Mouse (Mus musculus) frontal cortex, postnatal 25 days (tissue): ENCODE results near the gene Ank3.
"Not testable (repeated sequence)": the region's sequence is repeated elsewhere in the genome, so short reads cannot be mapped to it uniquely, and the experiment has no call there.

Experiments used
- DNase-seq, 2 experiments: peaks; one replicate each; pipeline ENCODE4 v3.0.0; 2022; ENCODE audit warnings: low spot score in 2 of 2

Ank3 gene

DNA sequence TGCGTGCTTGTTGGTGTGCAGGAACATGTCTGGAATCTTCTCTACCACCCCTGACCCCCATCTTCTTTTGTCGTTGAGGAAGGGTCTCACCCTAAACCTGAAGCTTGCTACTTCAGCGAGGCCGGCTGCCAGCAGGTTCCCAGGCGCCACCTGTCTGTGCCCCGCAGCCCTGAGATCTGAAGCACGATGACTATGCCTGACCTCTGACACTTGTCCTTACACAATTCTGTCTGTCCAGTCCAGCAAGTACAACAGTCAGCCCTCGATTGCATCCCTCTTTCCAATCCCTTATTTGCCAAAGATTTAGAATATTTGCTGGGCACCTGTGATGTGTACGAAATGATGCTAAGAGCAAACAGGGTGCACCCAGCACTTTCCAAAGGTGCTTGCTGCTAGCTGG lies 497.0 kb downstream of the Ank3 start:
- DNase-seq = no peak

DNA sequence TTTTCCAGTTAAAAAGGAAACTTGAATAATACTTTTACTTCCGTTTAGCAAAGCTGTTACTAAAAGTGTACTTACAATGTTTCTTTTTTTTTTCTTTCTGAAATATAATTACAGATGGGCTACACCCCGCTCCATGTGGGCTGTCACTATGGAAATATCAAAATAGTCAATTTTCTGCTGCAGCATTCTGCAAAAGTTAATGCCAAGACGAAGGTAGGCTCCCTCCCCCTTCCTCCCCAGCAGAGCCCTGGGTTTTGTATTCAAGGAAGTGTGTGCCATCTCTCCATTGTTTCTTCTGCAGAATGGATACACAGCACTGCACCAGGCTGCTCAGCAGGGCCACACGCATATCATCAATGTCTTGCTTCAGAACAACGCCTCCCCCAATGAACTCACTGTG lies 499.4 kb downstream of the Ank3 start:
- no peak for DNase-seq

DNA sequence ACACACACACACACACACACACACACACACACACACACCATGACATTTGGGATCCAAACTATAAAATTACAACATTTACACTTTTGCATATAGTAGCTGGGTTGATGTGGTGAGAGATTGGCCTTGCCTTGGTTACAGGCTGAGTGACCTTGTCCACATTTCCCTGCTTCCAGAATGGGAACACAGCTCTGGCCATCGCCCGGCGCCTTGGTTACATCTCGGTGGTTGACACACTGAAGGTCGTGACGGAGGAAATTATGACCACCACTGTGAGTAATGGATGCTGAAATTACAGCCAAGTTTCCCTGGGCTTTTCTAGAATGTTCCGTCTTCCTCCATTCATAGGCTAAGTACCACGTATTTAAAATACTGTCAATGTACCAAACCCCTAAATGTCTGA lies 500.2 kb downstream of the Ank3 start:
- no peak for DNase-seq

DNA sequence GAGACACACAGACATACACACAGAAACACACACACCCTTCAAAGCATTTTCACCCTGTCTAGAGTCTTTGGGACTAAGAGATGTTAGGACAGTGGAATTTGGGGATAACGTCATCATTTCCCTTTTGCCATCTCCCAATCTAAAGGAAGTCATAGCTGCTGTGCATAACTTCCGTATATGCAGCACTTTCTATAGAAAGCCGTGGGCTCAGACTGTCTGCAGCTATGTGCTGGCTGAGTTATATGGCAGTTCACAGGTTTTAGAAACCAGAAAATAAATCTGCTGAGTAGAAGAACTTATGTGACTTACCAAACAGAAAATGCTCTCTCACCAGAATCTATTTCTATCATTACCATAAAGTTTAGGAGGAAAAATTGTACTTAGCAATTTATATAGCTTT lies 501.2 kb downstream of the Ank3 start:
- no peak for DNase-seq

DNA sequence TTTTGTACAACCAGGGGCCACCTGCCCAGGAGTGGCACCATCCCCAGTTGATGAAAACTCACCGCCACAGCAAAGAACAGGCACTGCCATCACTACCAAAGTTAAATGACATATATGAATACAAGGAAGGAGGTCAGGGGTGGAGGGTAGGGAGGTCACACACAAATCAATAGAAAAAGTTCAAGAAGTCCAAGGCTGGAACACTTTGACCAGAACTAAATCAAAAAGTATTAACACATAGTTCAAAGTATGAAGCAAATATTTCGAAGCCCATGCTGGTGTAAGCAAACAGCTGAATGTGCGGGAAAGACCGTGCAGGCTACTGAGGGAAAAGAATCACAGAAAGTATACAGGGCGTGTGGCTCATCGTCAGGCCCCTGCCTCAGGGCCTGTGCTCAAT lies 503.5 kb downstream of the Ank3 start:
- DNase-seq = no peak

DNA sequence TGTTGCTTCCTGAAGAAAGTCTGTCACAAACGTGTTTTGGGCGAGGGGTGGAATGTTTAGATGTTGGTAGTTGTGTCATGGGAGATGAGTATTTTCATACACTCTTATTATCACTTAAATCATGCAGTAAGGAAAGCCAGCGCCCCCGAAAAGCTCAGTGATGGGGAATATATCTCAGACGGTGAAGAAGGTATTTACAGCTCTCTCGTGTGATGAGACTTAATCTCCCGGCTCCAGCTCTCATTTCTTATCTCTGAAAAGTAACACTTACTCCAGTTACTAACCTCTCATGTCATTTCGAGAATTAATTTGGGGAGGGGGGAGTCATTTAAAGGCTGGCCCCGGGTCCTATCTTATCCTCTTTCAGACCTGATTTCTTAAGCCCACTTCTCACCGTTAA lies 505.7 kb downstream of the Ank3 start:
- no peak for DNase-seq

DNA sequence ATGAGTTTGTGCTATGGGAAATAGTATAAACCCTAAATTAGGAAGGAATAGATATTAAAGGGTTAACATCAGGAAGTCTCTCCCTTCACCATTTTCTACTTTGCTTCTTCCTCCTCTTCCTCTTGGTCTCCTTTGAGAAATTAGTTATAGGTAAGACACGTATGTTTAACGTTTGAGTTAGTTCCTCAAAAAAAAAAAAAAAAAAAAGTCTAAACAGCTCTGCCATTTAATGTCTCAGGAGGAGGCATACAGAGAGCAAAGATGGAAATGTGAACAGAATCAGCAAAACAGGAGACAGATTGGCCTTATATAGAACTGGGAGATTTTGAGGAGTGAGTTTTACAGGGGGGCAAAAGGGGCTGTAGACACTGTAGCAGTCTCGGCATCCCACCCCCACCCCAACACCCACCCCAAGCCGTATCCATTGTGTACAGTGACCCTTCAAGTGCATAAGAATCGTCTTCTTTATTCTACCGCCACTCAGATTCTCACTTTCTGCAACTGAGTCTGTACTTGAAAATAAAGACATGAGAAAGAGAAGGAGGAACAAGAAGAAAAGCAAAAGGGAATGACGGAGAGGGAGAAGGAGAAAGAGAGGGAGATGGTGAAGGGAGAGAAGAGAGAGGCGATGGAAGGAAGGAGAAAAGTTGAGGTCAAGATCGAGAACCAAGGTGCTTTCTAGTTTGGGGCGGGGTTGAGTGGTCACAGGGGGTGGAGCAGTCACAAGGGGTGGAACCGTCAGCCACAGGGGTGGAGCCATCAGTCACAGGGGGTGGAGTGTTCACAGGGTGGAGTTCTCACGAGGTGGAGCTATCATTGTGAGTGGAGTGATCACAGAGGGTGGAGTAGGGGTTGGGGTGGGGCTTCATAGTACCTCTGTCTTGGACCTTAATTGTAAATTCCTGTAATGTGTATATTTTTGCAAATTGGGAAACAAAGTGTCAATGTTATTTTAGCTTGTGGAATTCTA lies 509.5 kb downstream of the Ank3 start:
- DNase-seq = no peak

DNA sequence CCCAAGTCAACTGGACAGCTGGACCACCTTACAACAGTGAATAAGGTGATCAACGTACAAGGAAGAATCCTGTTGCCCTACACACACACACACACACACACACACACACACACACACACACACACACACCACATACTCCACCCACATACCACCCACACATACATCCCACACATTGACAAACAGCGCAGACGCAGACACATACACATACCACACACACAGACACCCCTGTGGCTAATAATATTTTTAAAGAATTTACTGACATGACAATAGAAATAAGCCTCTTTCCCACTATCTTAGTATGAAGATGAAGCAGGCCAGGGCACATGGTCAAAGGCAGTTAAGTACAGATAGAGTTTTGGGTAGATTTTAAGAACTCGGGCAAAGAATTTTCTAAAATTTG lies 511.3 kb downstream of the Ank3 start:
- no peak for DNase-seq

DNA sequence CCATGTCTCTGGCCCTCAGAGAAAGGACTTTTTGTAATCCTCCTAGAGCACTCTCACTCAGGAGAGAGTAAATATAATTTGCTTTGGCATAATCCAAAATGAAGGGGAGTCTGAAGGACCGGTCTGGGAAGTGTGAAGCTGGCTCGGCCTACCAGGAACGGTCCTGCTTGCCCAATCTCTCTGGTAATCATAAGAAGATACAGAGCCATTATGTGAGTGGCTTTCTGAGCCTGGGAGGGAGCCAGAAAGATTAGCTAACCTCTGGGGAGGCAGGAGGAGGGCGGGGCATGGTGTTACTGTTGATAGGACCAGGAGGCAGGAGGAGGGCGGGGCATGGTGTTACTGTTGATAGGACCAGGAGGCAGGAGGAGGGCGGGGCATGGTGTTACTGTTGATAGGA lies 511.7 kb downstream of the Ank3 start:
- DNase-seq = not testable (repeated sequence)

DNA sequence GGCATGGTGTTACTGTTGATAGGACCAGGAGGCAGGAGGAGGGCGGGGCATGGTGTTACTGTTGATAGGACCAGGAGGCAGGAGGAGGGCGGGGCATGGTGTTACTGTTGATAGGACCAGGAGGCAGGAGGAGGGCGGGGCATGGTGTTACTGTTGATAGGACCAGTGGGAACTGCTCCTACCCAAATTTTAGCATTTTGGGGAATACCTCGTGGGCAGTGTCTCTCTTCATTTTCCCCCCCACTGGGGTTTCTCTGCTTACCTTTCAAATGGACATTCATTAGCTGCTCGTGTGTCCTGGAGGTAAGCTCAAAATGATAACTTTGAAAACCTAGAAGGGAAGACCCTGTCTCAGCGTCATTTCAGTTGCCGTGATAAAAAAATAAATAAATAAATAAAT lies 512.2 kb downstream of the Ank3 start:
- not testable (repeated sequence) for DNase-seq

DNA sequence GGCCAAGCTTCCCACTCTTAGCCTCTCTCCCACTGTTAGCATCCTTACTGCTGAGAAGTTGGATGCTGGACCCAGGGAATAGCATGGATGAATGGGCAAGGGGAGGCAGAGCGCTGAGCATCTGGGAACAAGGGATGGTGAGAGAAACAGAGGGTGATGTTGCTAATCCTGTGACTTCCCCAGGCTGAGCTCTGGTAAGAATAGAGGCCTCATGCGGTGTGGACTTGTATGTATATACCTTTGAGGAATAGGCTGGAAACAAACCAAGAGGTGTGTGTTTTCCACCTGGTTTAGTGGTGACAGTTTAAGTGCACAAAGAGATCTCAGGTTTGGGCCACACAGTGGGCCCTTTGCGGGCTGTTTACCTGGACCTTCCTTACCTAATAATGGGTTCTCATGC lies 517.0 kb downstream of the Ank3 start:
- no peak for DNase-seq

DNA sequence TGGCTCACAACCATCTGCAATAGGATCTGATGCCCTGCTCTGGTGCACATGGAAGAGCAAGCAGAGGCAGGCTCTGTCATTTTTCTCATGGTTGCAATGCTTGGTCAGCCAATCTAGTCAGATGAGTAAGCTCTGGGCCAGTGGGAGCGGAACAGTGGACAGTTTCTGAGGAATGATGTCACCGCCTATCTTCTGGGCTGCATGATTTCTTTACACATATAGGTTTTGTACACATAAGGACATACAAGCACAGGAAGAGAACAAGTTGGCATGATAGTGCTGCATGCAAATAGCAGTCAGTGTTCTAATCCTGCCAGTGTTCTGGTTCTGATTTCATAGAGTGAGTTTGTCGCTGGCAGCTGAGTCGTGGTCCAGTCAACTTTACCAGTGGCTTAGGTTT lies 517.6 kb downstream of the Ank3 start:
- DNase-seq = no peak

DNA sequence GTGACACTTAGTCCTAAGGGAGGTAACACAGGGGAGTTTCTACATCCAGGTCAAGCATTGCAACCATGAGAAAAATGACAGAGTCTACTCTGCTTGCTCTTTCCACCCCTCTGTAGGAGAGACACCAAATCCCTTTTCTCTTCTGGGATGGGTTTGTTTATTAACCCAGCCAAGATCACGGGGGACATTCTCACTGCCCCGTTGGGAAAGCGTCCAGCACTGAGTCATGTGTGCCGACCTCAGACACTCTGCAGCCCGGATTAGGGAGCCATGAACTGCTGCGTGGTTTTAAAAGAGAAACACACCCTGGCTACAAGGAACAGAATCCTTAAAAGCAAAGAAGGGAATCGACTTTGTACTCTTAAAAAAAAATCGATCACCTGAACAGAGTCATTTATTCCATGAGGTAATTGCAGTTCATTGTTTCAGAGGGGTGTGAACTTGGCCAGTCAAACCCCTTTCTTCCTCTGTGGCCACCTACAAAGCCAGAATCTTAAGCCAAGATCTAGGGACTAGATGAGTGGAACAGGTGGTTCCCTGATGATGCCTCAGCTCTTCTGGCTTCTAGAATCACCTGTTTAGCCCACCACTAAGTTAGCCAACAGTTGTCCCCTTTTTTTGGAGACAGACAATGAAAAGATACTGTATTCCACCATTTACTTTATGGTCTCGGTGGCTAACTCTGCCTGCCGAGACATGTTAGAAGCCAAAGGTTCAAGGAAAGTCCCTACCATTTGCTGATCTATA lies 518.3 kb downstream of the Ank3 start:
- no peak for DNase-seq

DNA sequence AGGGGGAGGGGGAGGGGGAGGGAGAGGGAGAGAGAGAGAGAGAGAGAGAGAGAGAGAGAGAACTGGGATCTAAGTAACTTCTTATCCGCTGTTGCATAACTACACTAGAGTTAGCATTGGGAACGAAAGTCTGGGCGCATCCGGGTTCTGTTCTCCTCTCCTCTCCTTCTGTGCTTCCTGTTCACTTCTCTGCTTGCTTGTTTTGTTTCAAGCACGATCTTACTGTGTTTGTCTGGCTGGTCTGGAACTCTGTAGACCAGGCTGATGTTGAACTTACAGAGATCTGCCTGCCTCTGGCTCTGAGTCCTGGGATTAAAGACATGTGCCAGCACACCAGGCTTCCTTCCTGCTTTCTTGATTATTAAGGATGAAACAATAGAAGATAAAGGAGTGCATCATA lies 519.1 kb downstream of the Ank3 start:
- DNase-seq = no peak

DNA sequence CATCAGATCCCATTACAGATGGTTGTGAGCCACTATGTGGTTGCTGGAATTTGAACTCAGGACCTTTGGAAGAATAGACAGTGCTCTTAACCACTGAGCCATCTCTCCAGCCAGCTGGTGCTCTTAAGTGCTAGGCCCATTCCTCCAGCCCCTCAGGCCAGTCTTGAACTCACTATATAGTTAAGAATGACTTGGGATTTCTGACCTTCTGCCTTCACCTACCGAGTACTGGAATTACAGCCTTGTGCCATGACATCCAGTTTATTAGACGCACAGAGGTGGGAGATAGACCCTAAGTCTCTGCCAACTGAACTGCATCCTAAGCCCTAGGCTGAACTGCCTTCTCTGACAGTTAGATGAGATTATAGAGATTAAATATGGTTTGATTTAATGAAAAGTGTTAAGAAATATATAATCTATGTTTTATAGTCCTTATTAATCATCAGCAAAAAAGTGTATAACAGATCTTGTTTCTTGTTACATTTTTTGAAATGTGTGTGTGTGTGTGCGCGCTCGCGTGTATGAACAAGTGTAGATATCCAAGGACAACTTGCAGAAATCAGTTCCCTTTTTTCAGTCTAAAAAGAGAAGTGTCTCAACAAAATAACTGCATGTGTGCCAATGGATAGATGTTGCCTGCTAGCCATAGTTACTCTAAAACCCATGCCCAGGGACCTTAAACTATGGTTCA lies 520.0 kb downstream of the Ank3 start:
- no peak for DNase-seq

DNA sequence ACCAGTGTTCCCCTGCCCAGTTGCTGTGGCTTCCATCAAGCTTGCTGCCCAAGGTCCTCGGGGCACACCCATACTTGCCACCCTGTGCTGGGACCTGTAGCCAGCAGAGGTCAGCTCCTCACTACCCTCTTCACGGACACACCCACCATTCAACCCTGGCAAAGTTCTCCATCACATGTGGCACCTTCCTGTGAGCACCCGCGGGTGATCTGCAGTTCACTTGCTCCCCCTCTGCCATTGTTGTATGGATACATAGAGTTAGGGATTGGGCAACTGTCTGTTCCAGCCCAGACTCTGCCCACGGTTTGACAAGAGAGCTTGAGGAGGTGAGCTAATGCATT lies 520.5 kb downstream of the Ank3 start:
- DNase-seq = no peak

DNA sequence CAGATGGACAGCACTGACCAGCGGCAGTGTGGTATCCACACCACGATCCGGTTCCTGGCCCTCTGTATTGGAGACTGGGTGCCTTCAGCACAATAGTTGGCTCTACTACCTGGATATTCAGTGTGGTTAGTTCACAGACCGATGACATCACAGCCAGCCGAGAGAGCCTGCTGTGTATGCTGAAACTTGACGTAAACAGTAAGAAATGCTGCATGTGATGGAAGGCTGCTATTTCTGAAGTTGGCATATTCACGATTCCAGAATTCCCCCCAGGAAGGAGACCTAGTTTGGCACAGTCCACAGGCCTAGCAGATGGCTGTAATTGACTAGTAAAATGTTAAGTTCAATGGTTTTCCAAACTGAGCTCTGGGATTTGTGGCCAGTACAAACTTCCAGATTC lies 521.2 kb downstream of the Ank3 start:
- DNase-seq = no peak

DNA sequence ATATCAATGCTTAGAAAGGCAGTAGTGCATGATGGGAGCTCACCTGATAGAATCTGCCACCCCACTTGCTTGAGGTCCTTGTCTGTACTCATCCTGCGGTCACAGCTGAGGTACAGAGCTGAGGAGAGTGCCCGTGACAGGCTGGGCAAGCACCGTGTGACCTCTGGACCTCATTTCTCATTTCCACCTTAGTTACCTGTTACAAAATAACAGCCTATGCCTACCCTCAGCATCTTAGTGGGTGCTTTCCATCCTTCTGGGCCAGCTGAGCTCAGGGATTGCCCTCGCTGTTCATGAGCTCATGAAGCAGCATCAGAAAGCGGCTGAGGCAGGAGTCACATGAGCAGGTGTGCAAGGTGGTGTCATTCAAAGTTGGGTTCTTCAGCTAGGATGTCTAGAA lies 523.5 kb downstream of the Ank3 start:
- DNase-seq = no peak

DNA sequence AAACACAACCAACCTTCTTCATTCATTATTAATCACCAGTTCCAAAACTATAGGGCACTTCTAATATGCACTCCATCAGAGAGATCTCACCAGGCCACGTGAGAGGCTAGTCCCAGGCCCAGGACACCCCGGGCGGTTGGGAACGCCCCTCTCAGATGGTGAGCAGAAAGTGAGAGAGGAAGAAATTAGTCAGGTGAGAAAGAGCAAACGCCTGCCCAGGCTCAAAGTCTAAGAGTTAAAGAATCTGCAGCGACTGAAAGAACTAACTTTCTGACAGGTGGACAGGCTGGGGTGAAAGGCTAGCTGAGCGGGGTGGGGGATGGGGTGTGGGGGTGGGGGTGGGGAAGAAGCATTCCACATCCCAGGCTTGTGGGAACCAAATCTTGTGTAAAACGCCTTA lies 525.2 kb downstream of the Ank3 start:
- no peak for DNase-seq

DNA sequence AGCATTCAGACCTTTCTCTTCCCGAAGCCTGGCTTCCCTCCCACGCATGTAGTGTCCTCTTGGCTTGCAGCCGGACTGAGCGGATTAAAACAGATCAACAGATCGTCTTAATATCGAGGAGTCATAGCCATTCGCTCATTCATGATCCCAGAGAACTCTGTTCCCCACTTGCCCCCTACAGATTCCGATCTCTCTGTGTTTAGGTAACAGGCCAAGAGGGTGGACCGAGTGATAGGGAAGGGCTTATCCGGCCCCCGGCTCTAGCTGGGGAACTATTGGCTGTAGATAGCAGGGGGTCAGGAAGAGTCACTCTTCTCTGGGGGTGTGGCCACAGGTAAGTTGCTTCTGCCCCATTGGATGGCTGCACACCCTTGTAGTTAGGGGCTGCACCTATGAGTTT lies 525.7 kb downstream of the Ank3 start:
- no peak for DNase-seq

DNA sequence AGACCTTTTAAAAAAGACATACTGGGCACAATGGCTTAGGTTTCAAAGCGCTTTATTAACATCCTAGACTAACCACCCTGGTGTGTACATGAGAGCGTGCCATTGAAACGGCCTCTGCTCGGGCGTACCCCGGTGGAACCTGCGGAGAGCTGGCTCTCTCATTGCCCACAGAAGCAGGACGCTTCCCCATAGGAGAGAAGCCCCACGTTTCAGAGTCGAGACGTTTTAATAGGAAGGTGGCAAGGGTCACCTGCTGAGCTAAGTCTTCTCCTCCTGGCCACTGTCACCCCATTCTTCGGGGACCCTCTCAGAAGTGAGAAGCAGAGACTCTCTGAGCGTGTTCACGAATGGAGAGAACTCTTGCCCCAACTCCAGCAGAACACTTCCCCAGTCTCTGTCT lies 526.3 kb downstream of the Ank3 start:
- DNase-seq = no peak

DNA sequence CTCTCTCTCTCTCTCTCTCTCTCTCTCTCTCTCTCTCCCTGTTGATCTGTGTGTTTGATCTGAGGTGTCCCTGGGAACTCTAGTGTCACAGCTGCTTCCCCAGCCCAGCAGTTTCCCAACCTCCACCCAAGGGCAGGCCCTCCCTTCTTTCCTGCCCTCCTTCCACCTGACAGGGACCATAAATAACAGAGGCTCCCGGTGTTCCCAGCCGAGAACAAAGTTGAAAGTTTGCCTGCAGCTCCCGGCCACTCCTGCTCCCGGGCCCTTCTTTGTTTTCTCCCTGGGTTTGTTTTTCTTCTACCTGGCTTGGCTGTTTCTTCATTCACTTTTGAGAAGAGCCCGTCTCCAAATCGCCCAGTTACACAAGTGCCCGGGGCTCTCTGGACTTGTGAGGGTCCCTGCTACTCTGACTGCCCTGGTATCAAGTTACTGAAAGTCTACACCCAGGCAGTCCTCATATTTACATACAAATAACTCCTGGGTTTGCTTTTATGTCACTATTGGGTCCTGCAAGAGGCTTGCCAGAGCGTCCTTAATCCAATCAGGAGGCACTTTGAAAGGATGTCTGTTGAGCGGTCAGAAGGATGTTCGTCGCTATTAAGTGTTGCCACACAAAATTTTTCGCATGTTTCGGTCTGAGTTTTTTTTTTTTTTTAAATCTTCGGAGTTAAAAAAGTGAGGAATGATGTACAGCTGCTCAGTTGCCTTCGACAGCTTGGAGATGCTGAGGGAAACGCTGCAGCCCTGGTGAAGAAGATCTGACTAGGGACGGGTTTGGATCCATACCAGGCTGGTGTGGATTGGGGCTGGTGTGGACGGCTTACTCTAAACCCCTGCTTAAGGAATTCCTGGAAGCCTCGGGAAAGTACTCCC lies 526.9 kb downstream of the Ank3 start:
- DNase-seq = no peak
